Mouse (Mus musculus) heart, postnatal 10 days (tissue): ENCODE results near the gene Gm45623. TPM values are rescaled to one million over a fixed set of nuclear protein-coding genes. Genes with fewer than 3 reads are reported as not detected.

Experiments used
- DNase-seq, 2 experiments: peaks; one replicate each; pipeline ENCODE4 v3.0.0; 2021
- intact Hi-C: fragments of 180-260 bp; cut with DNase I; formaldehyde crosslinking; loops from one replicate; pipeline ENCODE4 v1.15.1; 2025
- total RNA-seq, 2 experiments: library from RNA; stranded (reverse); gene quantifications; 2 replicates each; pipeline ENCODE4 v1.2.3; 2021

Gene Gm45623
- total RNA-seq, 2 experiments from 2014 or later = 0.22 TPM; not detected in 1

DNA sequence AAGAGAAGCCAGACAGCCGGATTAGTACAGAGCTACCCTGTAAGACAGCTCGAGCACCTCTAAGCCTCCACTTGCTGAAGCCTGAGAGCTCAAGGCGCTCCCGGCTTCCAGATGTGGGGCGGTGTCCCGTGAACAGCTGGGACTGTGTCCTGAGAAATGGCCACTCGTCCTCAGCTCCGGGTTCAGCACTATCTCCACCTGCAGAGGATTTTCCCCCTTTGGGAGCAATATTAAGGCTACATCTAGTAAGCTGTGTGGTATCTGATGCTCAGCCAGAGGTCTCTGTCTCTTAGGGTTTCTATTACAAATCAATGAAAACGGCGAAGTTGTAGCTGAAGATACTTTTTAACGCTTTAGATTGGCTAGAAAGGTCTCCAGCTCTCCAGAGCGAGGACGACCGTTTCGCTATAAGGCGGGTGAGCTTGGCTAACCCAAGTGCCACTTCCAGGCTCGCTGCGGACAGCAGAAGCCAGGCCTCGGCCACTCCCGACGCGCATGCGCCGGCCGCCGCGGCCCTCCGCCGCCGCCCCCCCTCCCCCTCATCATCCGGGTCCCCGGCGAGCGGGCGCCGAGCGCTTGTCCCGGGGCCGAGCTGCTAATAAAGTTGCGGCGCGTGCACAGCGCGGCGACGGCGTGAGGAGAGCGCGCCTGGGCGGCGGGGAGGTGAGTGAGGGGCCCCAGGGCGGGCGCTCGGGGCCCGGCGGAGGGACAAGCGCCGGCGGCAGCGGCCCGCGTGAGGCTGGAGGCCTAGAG, 51.0 kb downstream of the Gm45623 start, which contains the start of gene Smad5:
Gene Smad5 (plus strand): TSS at position 542 of the 753 bp plus-strand sequence.
- peak; percentile 91 to 92 for DNase-seq
- intact Hi-C loops = no loop called here

Other genes starting within 250 kb of the Gm45623 start
- 1 to 10 TPM; 1.0 to 1.1 TPM for gene Fbxl21, start 231.4 kb downstream of the Gm45623 start, total RNA-seq
- not detected for gene Lect2, start 205.3 kb downstream of the Gm45623 start, total RNA-seq
- 10 to 100 TPM; 18.6 to 21.2 TPM for gene Tgfbi, start 144.3 kb downstream of the Gm45623 start, total RNA-seq
- gene Smad5, start 50.8 kb downstream of the Gm45623 start, total RNA-seq = 10 to 100 TPM; 44.2 to 48.9 TPM
- under 1 TPM; 0.10 to 0.12 TPM for gene Trpc7, start 142.2 kb upstream of the Gm45623 start, total RNA-seq